Mouse (Mus musculus) midbrain, postnatal 0 days (tissue): ENCODE measurements around the gene Ppp1r21. TPM values are rescaled to one million over a fixed set of nuclear protein-coding genes. Genes with fewer than 3 reads are reported as not detected.

Source experiments
- ATAC-seq: fragments of 200-750 bp; cut with Nextera tagmentation; 2 replicates; pipeline ENCODE4 v1.8.0; 2017; ENCODE audit warnings: moderate number of reproducible peaks, mild to moderate bottlenecking, moderate TSS enrichment, moderate library complexity; ENCODE audit not compliant: low FRiP score
- DNase-seq: peaks from one replicate; pipeline ENCODE4 v3.0.0-alpha.2; 2015; ENCODE audit warnings: low spot score
- H3K27ac ChIP-seq: fragments of 300-500 bp; sonication (generic); 2 replicates; pipeline ENCODE4 v1.5.1; 2014; ENCODE audit warnings: low read depth, mild to moderate bottlenecking, low read length, mixed read lengths
- H3K27me3 ChIP-seq: fragments of 300-500 bp; sonication (generic); 2 replicates; pipeline ENCODE4 v1.6.1; 2014; ENCODE audit warnings: low read length, control low read depth, mixed read lengths; ENCODE audit not compliant: insufficient read depth
- H3K36me3 ChIP-seq: fragments of 300-500 bp; sonication (generic); 2 replicates; pipeline ENCODE4 v1.6.1; 2014; ENCODE audit warnings: low read length, control low read depth, mixed read lengths; ENCODE audit not compliant: insufficient read depth
- H3K4me1 ChIP-seq: fragments of 300-500 bp; sonication (generic); 2 replicates; pipeline ENCODE4 v1.6.1; 2014; ENCODE audit warnings: mild to moderate bottlenecking, control low read depth, antibody characterized with exemption, low read length, mixed read lengths; ENCODE audit not compliant: insufficient read depth
- H3K4me2 ChIP-seq: fragments of 300-500 bp; sonication (generic); 2 replicates; pipeline ENCODE4 v1.6.1; 2014; ENCODE audit warnings: low read depth, mild to moderate bottlenecking, low read length, mixed read lengths; ENCODE audit not compliant: poor library complexity, severe bottlenecking
- H3K4me3 ChIP-seq: fragments of 300-500 bp; sonication (generic); 2 replicates; pipeline ENCODE4 v1.5.1; 2014; ENCODE audit warnings: low read depth, mild to moderate bottlenecking, low read length, moderate library complexity
- H3K9ac ChIP-seq: fragments of 300-500 bp; sonication (generic); replicated peaks from 2 replicates; pipeline ENCODE4 v1.6.1; 2014; ENCODE audit warnings: mild to moderate bottlenecking, low read length, moderate library complexity, mixed read lengths; ENCODE audit not compliant: poor library complexity, severe bottlenecking
- H3K9me3 ChIP-seq: fragments of 300-500 bp; sonication (generic); 2 replicates; pipeline ENCODE4 v1.6.1; 2016; ENCODE audit warnings: low read length, control low read depth
- CTCF ChIP-seq: IDR thresholded peaks from 2 replicates; pipeline ENCODE4 v1.5.1; 2016; ENCODE audit warnings: antibody characterized with exemption, mild to moderate bottlenecking
- WGBS: fragments of 180-500 bp; shearing (Covaris S2); extraction: QIAGEN DNeasy Blood & Tissue Kit; methylation state at CpG from one replicate; pipeline ENCODE4 v1.1.7; 2014; 5-methylcytosine and 5-hydroxymethylcytosine counted together
- polyA plus RNA-seq: library from polyadenylated mRNA; unstranded; fragments of >200 nt; fragmentation: Nextera tagmentation; extraction: Ambion mirVana; gene quantifications from 2 replicates; pipeline ENCODE4 v1.2.1, GENCODE M21; 2015
- total RNA-seq: library from RNA; depleted of rRNA; stranded (reverse); fragments of >200 nt; gene quantifications from 2 replicates; pipeline ENCODE4 v1.2.3, GENCODE M21; 2014; rRNA removed

The Ppp1r21 gene
- total and polyA plus RNA-seq, 2 experiments from 2014 or later: 36.7 to 44.1 TPM

DNA sequence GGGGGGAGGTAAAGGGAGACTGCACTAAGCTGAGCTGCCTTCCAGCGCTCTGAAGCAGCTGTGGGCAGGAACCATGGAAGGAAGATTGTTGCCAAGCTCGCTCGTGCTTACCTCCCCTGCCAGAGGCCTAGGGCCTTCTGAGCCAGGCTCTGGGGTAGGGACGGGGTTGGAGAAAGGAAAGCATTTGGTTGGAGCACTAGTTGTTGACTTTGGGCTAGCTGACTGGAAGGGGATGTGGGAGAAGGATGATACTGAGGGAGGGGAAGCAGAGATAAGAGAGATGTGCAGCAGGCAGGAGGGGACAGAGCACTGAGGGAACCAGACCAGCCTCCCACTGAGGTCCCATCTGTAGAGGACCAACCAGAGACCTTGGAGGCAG is 99.5 kb downstream of the Ppp1r21 start:
- H3K27ac ChIP-seq: peak overlapping the region; percentile 55; the same call in 1 of the 2 replicates
- ATAC-seq (peak; percentile 82), DNase-seq (peak; percentile 65)
- no peaks in the 10 kb centered on the region for H3K36me3 ChIP-seq
- H3K4me1 ChIP-seq: no peaks in the 10 kb centered on the region
- no peak overlapping the region for H3K4me2 ChIP-seq
- no peak for TF ChIP-seq CTCF
- WGBS: 31% methylated on average over 4 of the region's 4 CpGs
- H3K9ac ChIP-seq: no peak overlapping the region
- H3K9me3 ChIP-seq: no peaks in the 10 kb centered on the region
- no peaks in the 10 kb centered on the region for H3K27me3 ChIP-seq
- no peak overlapping the region for H3K4me3 ChIP-seq

DNA sequence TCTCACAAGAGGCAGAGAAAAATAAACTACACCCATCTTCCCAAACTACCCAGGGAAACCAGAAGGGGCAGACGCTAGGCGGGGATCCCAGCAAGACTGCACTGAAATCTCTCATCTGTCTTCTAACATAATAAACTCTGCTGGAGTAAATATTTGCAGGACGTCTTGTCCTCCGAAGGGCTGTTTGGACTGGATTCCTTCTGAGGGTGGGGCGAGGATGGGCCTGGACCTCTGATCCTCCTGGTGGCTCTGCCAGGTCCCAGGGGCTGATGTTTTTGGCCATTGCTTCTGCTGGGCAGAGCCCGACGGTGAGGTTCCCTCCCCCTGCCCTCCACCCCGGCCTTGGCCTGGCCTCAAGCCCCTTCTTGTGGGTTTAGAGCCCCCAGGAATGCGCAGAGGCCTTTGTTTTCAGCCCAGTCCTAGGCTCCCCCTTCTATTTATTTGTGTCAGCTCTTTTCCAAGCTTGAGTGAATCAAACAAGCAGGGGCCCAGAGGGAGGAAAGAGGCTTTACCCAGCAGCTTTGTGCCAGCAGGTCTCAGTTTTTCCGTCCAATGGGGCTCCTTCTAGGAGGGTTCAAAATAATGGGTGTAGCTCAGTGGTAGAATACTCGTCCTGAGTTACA is 100.1 kb downstream of the Ppp1r21 start:
- H3K36me3 ChIP-seq: no peaks in the 10 kb centered on the region
- no peaks in the 10 kb centered on the region for H3K4me1 ChIP-seq
- peak; percentile 18; the same call in 1 of the 2 replicates for TF ChIP-seq CTCF
- 21% methylated on average over 11 of the region's 11 CpGs for WGBS
- H3K27ac ChIP-seq: peak overlapping the region; percentile 55; the same call in 1 of the 2 replicates
- H3K27me3 ChIP-seq: no peaks in the 10 kb centered on the region
- ATAC-seq: peak; percentile 53; the same call in 1 of the 2 replicates
- H3K9ac ChIP-seq: no peak overlapping the region
- H3K4me3 ChIP-seq: no peak overlapping the region
- H3K4me2 ChIP-seq: no peak overlapping the region
- peak; percentile 48 for DNase-seq
- no peaks in the 10 kb centered on the region for H3K9me3 ChIP-seq

DNA sequence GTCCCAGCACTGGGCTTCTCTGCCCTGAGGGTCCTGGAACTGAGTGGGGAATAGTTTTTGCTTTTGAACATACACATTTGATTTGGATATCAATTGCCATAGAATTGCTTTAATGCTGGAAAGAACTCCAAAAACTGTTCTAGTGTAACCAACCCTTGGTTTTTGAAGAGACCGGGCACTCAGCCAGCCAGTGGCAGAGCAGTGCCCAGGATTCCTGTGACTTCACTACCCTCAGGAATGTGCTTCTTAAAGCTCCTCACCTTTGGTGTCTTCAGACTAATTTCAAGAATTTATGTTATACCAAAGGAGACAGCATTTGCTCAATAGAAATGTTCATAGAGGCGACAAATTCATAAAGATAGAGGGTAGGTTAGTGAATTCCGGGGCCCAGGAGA is 100.6 kb downstream of the Ppp1r21 start:
- no peak overlapping the region for H3K4me3 ChIP-seq
- no peaks in the 10 kb centered on the region for H3K4me1 ChIP-seq
- H3K27ac ChIP-seq: no peak overlapping the region
- H3K9ac ChIP-seq: no peak overlapping the region
- H3K4me2 ChIP-seq: no peak overlapping the region
- no peaks in the 10 kb centered on the region for H3K9me3 ChIP-seq
- H3K27me3 ChIP-seq: no peaks in the 10 kb centered on the region
- no peaks in the 10 kb centered on the region for H3K36me3 ChIP-seq
- ATAC-seq (no peak), DNase-seq (no peak)
- no peak for TF ChIP-seq CTCF
- WGBS: 64% methylated on average over 3 of the region's 3 CpGs

DNA sequence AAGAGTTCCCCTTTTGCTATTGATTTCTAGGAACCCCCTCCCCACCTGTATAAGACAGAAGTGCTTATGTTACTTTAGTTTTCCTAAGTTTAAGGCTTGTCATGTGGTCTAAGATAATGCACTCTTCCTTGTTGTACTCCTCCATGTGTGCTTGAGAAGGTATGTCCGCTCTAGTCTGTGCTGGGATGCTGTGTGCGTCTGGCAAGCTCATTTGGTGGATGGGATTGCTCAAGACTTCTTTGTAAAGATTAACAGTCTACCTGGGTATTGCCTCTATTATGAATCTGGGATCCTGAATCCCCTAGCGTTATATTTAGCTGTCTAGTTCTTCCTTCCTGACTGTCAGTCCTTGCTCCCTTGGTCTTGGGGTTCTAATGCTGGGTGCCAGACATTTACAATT is 102.7 kb downstream of the Ppp1r21 start:
- H3K9ac ChIP-seq: no peak overlapping the region
- H3K9me3 ChIP-seq: no peaks in the 10 kb centered on the region
- H3K27ac ChIP-seq: no peak overlapping the region
- DNase-seq (no peak), ATAC-seq (no peak)
- TF ChIP-seq CTCF: no peak
- 97% methylated on average over 3 of the region's 3 CpGs for WGBS
- no peaks in the 10 kb centered on the region for H3K36me3 ChIP-seq
- no peaks in the 10 kb centered on the region for H3K27me3 ChIP-seq
- H3K4me3 ChIP-seq: no peak overlapping the region
- no peaks in the 10 kb centered on the region for H3K4me1 ChIP-seq
- no peak overlapping the region for H3K4me2 ChIP-seq

DNA sequence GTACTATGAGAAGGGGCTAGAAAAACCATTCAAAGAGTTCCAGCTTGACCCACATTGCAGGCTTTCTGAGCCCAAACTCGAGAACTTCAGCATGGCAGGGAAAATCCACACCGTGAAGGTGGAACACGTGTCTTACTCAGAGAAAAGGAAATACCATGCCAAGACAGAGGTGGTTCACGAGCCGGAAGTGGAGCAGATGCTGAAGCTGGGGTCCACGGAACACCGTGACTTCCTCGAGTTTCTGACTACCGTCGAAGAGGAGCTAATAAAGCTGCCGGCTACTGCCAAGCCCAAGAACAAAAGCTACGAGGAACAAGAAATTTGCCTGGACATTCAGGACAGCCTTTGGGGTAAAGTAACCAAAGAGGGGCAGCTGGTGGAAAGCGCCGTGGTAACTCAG is 106.2 kb downstream of the Ppp1r21 start:
- H3K9ac ChIP-seq: no peak overlapping the region
- H3K27ac ChIP-seq: no peak overlapping the region
- no peaks in the 10 kb centered on the region for H3K27me3 ChIP-seq
- DNase-seq: no peak
- no peak for TF ChIP-seq CTCF
- H3K4me2 ChIP-seq: no peak overlapping the region
- no peak overlapping the region for H3K4me3 ChIP-seq
- no peaks in the 10 kb centered on the region for H3K36me3 ChIP-seq
- 87% methylated on average over 14 of the region's 14 CpGs for WGBS
- H3K4me1 ChIP-seq: no peaks in the 10 kb centered on the region
- H3K9me3 ChIP-seq: no peaks in the 10 kb centered on the region
- no peak for ATAC-seq

DNA sequence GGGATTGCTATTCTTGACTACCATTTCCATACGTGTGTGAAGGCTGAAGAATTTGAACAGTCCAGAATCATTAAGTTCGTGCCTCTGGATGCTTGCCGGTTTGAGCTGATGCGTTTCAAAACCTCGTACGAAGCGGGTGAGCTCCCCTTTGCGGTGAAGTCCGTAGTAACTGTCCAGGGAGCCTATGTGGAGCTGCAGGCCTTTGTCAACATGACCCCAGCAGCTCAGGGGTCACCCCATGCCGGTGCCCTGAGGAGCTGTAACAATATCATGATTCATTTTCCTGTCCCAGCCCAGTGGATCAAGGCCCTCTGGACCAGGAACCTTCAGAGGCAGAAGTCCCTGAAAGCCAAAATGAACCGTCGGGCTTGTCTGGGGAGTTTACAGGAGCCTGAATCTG is 106.7 kb downstream of the Ppp1r21 start:
- peak; percentile 37; the same call in 1 of the 2 replicates for TF ChIP-seq CTCF
- ATAC-seq (no peak), DNase-seq (peak; percentile 26)
- Histone ChIP-seq H3K36me3 (no peaks in the 10 kb centered on the region), H3K4me3 (no peak overlapping the region), H3K9me3 (no peaks in the 10 kb centered on the region), H3K27ac (no peak overlapping the region), H3K9ac (no peak overlapping the region), H3K4me2 (no peak overlapping the region), H3K4me1 (no peaks in the 10 kb centered on the region), H3K27me3 (no peaks in the 10 kb centered on the region)
- WGBS: 46% methylated on average over 12 of the region's 12 CpGs

Other genes starting within 250 kb of the Ppp1r21 start
- gene Foxn2, start 89.4 kb upstream of the Ppp1r21 start, total RNA-seq: 7.7 and 12.7 TPM in 2 replicates
- gene Foxn2, start 89.4 kb upstream of the Ppp1r21 start, polyA plus RNA-seq: 4.5 and 5.3 TPM in 2 replicates
- 4.0 and 5.0 TPM in 2 replicates for gene Ston1, start 67.6 kb downstream of the Ppp1r21 start, total RNA-seq
- gene Ston1, start 67.6 kb downstream of the Ppp1r21 start, polyA plus RNA-seq: 1.1 and 1.3 TPM in 2 replicates
- gene Gtf2a1l, start 138.5 kb downstream of the Ppp1r21 start, total RNA-seq: not detected in 2 replicates
- gene Gtf2a1l, start 138.5 kb downstream of the Ppp1r21 start, polyA plus RNA-seq: 0.29 and 0.39 TPM in 2 replicates